Mouse (Mus musculus) liver, adult 2 months (tissue): ENCODE results near the gene Cfap97d1.

Experiments
- CTCF ChIP-seq: fragments of 200-500 bp; IDR thresholded peaks from 2 replicates; pipeline ENCODE4 v1.5.1; 2011; ENCODE audit warnings: low read depth, low read length, control low read depth
- POLR2A ChIP-seq: fragments of 200-500 bp; IDR thresholded peaks from 2 replicates; pipeline ENCODE4 v1.6.1; 2011; ENCODE audit warnings: low read length, control low read depth; ENCODE audit not compliant: insufficient read depth; ENCODE audit errors: extremely low read depth

GRCm38 (mm10) chr11:102037789-102038188 is 53.7 kb downstream of the Cfap97d1 start:
- no peak for TF ChIP-seq POLR2A
- no peak for TF ChIP-seq CTCF
